Comparison of ENCODE assay signal across 9 mouse cellular contexts in genomic region chr8:114541132-114541531, GRCm38 (mm10).
DNase-seq lines count a peak whose midpoint lies in the region; ATAC-seq and TF ChIP-seq lines count a peak whose summit lies in the region.
"Had no signal": no experiment of that assay in that cellular context is flagged by ENCODE, and none has a peak within 500 bp of the region (broad histone marks: within the 10 kb centered on the region; RNA-seq: fewer than 3 reads in every experiment).

No protein-coding gene starts in this region.

- peak; percentile 24 to 26 for DNase-seq in heart, adult 2 months
- DNase-seq in CD4-positive helper T cell, adult 2 months (ENCODE audit: low read depth, low spot score) = peak; percentile 24
- DNase-seq in gastrocnemius, adult 2 months = peak; percentile 44
- DNase-seq in kidney, postnatal 25 days = peak; percentile 38 to 47
- DNase-seq in lung, postnatal 25 days (ENCODE audit: low spot score) = peak; percentile 53
- no peak for DNase-seq in spleen, postnatal 14 days (ENCODE audit: low spot score in 2 of 2)

- no peaks in the 10 kb centered on the region for H3K27me3 ChIP-seq in heart, adult 2 months (ENCODE audit: control insufficient read depth, insufficient read depth, low read length)
- H3K27me3 ChIP-seq in heart, embryonic 12.5 days (replicated peaks) = peaks cover 42% of the 10 kb centered on the region
- H3K27me3 ChIP-seq: stomach, embryonic 15.5 days had no signal

- TF ChIP-seq POLR2A in heart, adult 2 months (IDR thresholded peaks at IDR 0.05; ENCODE audit: insufficient read depth, low read depth, low read length) = no peak

- intact Hi-C loops in heart, adult 2 months (cut with DNase I) = loop anchor here (1.0 to 5.0 kb wide), 5 partner anchors 89 to 1168 kb away; no protein-coding TSS in a partner anchor
- intact Hi-C loops in gastrocnemius, adult 2 months (cut with DNase I) = loop anchor here (2.0 to 5.0 kb wide), 4 partner anchors 89 to 1900 kb away; no protein-coding TSS in a partner anchor

- no peak overlapping the region for H3K27ac ChIP-seq in heart, adult 2 months
- H3K27ac ChIP-seq in heart, embryonic 12.5 days (ENCODE audit: poor library complexity, severe bottlenecking) = no peak overlapping the region
- H3K27ac ChIP-seq in gastrocnemius, adult 2 months = no peak overlapping the region
- H3K27ac ChIP-seq: stomach, embryonic 15.5 days had no signal

- peak; percentile 88 for TF ChIP-seq CTCF in heart, adult 2 months (IDR thresholded peaks at IDR 0.05)
- TF ChIP-seq CTCF in gastrocnemius, adult 2 months (IDR thresholded peaks at IDR 0.05) = peak; percentile 90

- ATAC-seq in heart, embryonic 12.5 days (ENCODE audit: insufficient number of reproducible peaks, low FRiP score) = no peak
- ATAC-seq in cerebellum, adult (ENCODE audit: insufficient number of reproducible peaks, low FRiP score, low TSS enrichment) = peak; percentile 84

- no peak overlapping the region for H3K9ac ChIP-seq in heart, adult 2 months (ENCODE audit: low read depth, low read length)
- no peak overlapping the region for H3K9ac ChIP-seq in heart, embryonic 12.5 days
- H3K9ac ChIP-seq: stomach, embryonic 15.5 days had no signal

- TF ChIP-seq EP300 in heart, adult 2 months (IDR thresholded peaks at IDR 0.05; ENCODE audit: insufficient read depth, low read depth, low read length) = 0 out of 2 replicates have a peak, but pooled peaks have one; percentile 53

- no peak overlapping the region for H3K4me3 ChIP-seq in heart, adult 2 months
- H3K4me3 ChIP-seq in heart, embryonic 12.5 days = no peak overlapping the region
- no peak overlapping the region for H3K4me3 ChIP-seq in gastrocnemius, adult 2 months
- H3K4me3 ChIP-seq: stomach, embryonic 15.5 days had no signal

- 11% methylated on average over 3 of the region's 3 CpGs for WGBS in heart, adult 2 months
- WGBS in heart, embryonic 12.5 days = 12% methylated on average over 3 of the region's 3 CpGs

- no peaks in the 10 kb centered on the region for H3K9me3 ChIP-seq in heart, embryonic 12.5 days (replicated peaks)
- H3K9me3 ChIP-seq: stomach, embryonic 15.5 days had no signal

- no peak overlapping the region for H3K4me2 ChIP-seq in heart, embryonic 12.5 days
- H3K4me2 ChIP-seq: stomach, embryonic 15.5 days had no signal

- H3K4me1 ChIP-seq in heart, adult 2 months (ENCODE audit: control insufficient read depth, insufficient read depth, low read length) = no peaks in the 10 kb centered on the region
- H3K4me1 ChIP-seq in heart, embryonic 12.5 days (replicated peaks) = no peaks in the 10 kb centered on the region
- H3K4me1 ChIP-seq: stomach, embryonic 15.5 days had no signal

- no peaks in the 10 kb centered on the region for H3K79me2 ChIP-seq in heart, adult 2 months (replicated peaks; ENCODE audit: control insufficient read depth, insufficient read depth, low read length)

- H3K36me3 ChIP-seq in heart, adult 2 months (ENCODE audit: control insufficient read depth, insufficient read depth, low read length) = no peaks in the 10 kb centered on the region
- no peaks in the 10 kb centered on the region for H3K36me3 ChIP-seq in heart, embryonic 12.5 days
- H3K36me3 ChIP-seq: stomach, embryonic 15.5 days had no signal

Comparison
In these comparisons a context has a peak if more than half of its experiments do, and no peak if none do; other contexts are left out.
1. DNase-seq: peak in heart, adult 2 months (2 of 2), CD4-positive helper T cell, adult 2 months (single experiment), gastrocnemius, adult 2 months (single experiment), kidney, postnatal 25 days (2 of 2) and lung, postnatal 25 days (single experiment); none in spleen, postnatal 14 days (0 of 2).